Mouse (Mus musculus) cerebellum, adult 2 months (tissue): ENCODE results near the gene Zfp629.

Experiments
- CTCF ChIP-seq: fragments of 200-500 bp; IDR thresholded peaks from 2 replicates; pipeline ENCODE4 v1.5.1; 2011; ENCODE audit warnings: low read depth, mild to moderate bottlenecking, control low read depth, low read length, moderate library complexity, borderline replicate concordance; ENCODE audit not compliant: insufficient read depth
- POLR2A ChIP-seq: fragments of 200-500 bp; IDR thresholded peaks from 2 replicates; pipeline ENCODE4 v1.6.1; 2011; ENCODE audit warnings: low read length, control low read depth, borderline replicate concordance; ENCODE audit not compliant: insufficient read depth

- TF ChIP-seq POLR2A (peak; percentile 27; the same call in 1 of the 2 replicates), CTCF (no peak)
These were observed at the start of gene Zfp629 for GRCm38 (mm10) chr7:127614891-127615843.
